29 mouse cellular contexts compared by ENCODE assay signal in genomic region chrX:90615090-90615489, GRCm38 (mm10).
DNase-seq lines count a peak whose midpoint lies in the region; ATAC-seq lines count a peak whose summit lies in the region.
"Had no signal": no experiment of that assay in that cellular context is flagged by ENCODE, and none has a peak within 500 bp of the region (broad histone marks: within the 10 kb centered on the region; RNA-seq: fewer than 3 reads in every experiment).

No protein-coding gene starts in this region.

- no peak overlapping the region for H3K9ac ChIP-seq in forebrain, embryonic 14.5 days (ENCODE audit: low read length)
- H3K9ac ChIP-seq in forebrain, embryonic 12.5 days: no peak overlapping the region
- H3K9ac ChIP-seq: heart, embryonic 13.5 days; hindbrain, embryonic 14.5 days; limb, embryonic 15.5 days; liver, embryonic 13.5 days; midbrain, embryonic 13.5 days; neural tube, embryonic 15.5 days had no signal

- no peaks in the 10 kb centered on the region for H3K9me3 ChIP-seq in forebrain, embryonic 14.5 days (replicated peaks; ENCODE audit: control insufficient read depth, low read length)
- no peaks in the 10 kb centered on the region for H3K9me3 ChIP-seq in forebrain, embryonic 12.5 days
- H3K9me3 ChIP-seq: heart, embryonic 13.5 days; limb, embryonic 10.5 days; limb, embryonic 15.5 days; liver, embryonic 13.5 days; megakaryocyte, embryonic 14.5 days; midbrain, embryonic 13.5 days; neural tube, embryonic 15.5 days had no signal

- no peaks in the 10 kb centered on the region for H3K4me1 ChIP-seq in forebrain, embryonic 14.5 days (ENCODE audit: control insufficient read depth, insufficient read depth, low read length)
- H3K4me1 ChIP-seq in forebrain, embryonic 12.5 days: no peaks in the 10 kb centered on the region
- H3K4me1 ChIP-seq: heart, embryonic 13.5 days; limb, embryonic 10.5 days; limb, embryonic 15.5 days; liver, embryonic 13.5 days; megakaryocyte, embryonic 14.5 days; midbrain, embryonic 13.5 days; neural tube, embryonic 15.5 days had no signal

- no peak overlapping the region for H3K27ac ChIP-seq in forebrain, embryonic 14.5 days (ENCODE audit: low read depth, low read length)
- no peak overlapping the region for H3K27ac ChIP-seq in forebrain, embryonic 12.5 days
- H3K27ac ChIP-seq: heart, embryonic 13.5 days; hindbrain, embryonic 14.5 days; limb, embryonic 10.5 days; limb, embryonic 15.5 days; liver, embryonic 13.5 days; midbrain, embryonic 13.5 days; neural tube, embryonic 15.5 days had no signal

- no peaks in the 10 kb centered on the region for H3K36me3 ChIP-seq in forebrain, embryonic 14.5 days (ENCODE audit: control insufficient read depth, insufficient read depth, low read length)
- H3K36me3 ChIP-seq in forebrain, embryonic 12.5 days (replicated peaks): no peaks in the 10 kb centered on the region
- H3K36me3 ChIP-seq: heart, embryonic 13.5 days; limb, embryonic 10.5 days; limb, embryonic 15.5 days; liver, embryonic 13.5 days; midbrain, embryonic 13.5 days; neural tube, embryonic 15.5 days had no signal

- no peaks in the 10 kb centered on the region for H3K27me3 ChIP-seq in forebrain, embryonic 14.5 days (replicated peaks; ENCODE audit: control insufficient read depth, insufficient read depth, low read length)
- no peaks in the 10 kb centered on the region for H3K27me3 ChIP-seq in forebrain, embryonic 12.5 days
- H3K27me3 ChIP-seq: heart, embryonic 13.5 days; limb, embryonic 15.5 days; liver, embryonic 13.5 days; megakaryocyte, embryonic 14.5 days; midbrain, embryonic 13.5 days; neural tube, embryonic 15.5 days had no signal

- H3K4me3 ChIP-seq in forebrain, embryonic 14.5 days (ENCODE audit: low read depth, low read length): no peak overlapping the region
- no peak overlapping the region for H3K4me3 ChIP-seq in forebrain, embryonic 12.5 days (replicated peaks)
- H3K4me3 ChIP-seq: heart, embryonic 13.5 days; limb, embryonic 10.5 days; limb, embryonic 15.5 days; liver, embryonic 13.5 days; megakaryocyte, embryonic 14.5 days; midbrain, embryonic 13.5 days; neural tube, embryonic 15.5 days had no signal

- no peak for ATAC-seq in forebrain, embryonic 14.5 days
- no peak for ATAC-seq in forebrain, embryonic 12.5 days (ENCODE audit: low FRiP score)
- ATAC-seq: intestine, postnatal 0 days; lung, postnatal 0 days; midbrain, embryonic 13.5 days had no signal

- peak; percentile 58 for DNase-seq in forebrain, embryonic 14.5 days (ENCODE audit: low spot score)
- peak; percentile 1 for DNase-seq in right cerebral cortex, postnatal 4 days
- no peak for DNase-seq in right cerebral cortex, postnatal 25 days
- DNase-seq in layer of hippocampus, adult 8-10 months (ENCODE audit: low spot score in 2 of 2): peak; percentile 7 to 10
- DNase-seq in adrenal gland, adult 18-20 months (ENCODE audit: low spot score in 2 of 2): no peak
- DNase-seq in ovary, postnatal 36 days (ENCODE audit: low spot score): no peak
- DNase-seq: adrenal gland, adult 8-10 months; B cell, adult 2 months; cerebellum, adult 11 months; cerebellum, adult 9-11 months; gastrocnemius, postnatal 10 days; heart, postnatal 10 days; kidney, adult 9 months; kidney, postnatal 10 days; liver, embryonic 13.5 days; lung, adult 18-20 months; lung, postnatal 4 days; thymus, adult 2 months; thymus, postnatal 36 days had no signal

- H3K4me2 ChIP-seq in forebrain, embryonic 14.5 days (ENCODE audit: low read length): no peak overlapping the region
- H3K4me2 ChIP-seq in forebrain, embryonic 12.5 days: no peak overlapping the region
- H3K4me2 ChIP-seq: heart, embryonic 13.5 days; hindbrain, embryonic 14.5 days; limb, embryonic 15.5 days; liver, embryonic 13.5 days; midbrain, embryonic 13.5 days; neural tube, embryonic 15.5 days had no signal

Comparison
In these comparisons a context has a peak if more than half of its experiments do, and no peak if none do; other contexts are left out.
1. DNase-seq: peak in forebrain, embryonic 14.5 days (single experiment), right cerebral cortex, postnatal 4 days (single experiment) and layer of hippocampus, adult 8-10 months (2 of 2); none in right cerebral cortex, postnatal 25 days (single experiment), adrenal gland, adult 18-20 months (0 of 2) and ovary, postnatal 36 days (single experiment).